Mouse (Mus musculus) bone marrow, adult 2 months (tissue): ENCODE results near the gene Snx20. TPM values are rescaled to one million over a fixed set of nuclear protein-coding genes. Genes with fewer than 3 reads are reported as not detected.

Experiments used
- H3K27ac ChIP-seq: fragments of 200-500 bp; 2 replicates; pipeline ENCODE4 v1.5.1; 2012; ENCODE audit warnings: low read depth, mild to moderate bottlenecking, control low read depth, inconsistent platforms, low read length; ENCODE audit not compliant: control insufficient read depth, poor library complexity, insufficient read depth
- H3K4me1 ChIP-seq: fragments of 200-500 bp; 2 replicates; pipeline ENCODE4 v1.6.1; 2011; ENCODE audit warnings: low read length; ENCODE audit not compliant: control insufficient read depth, insufficient read depth
- H3K4me3 ChIP-seq: fragments of 200-500 bp; replicated peaks from 2 replicates; pipeline ENCODE3; 2011; ENCODE audit warnings: mild to moderate bottlenecking, low read depth, low read length, control low read depth; ENCODE audit not compliant: control insufficient read depth
- CTCF ChIP-seq: fragments of 200-500 bp; IDR thresholded peaks from 2 replicates; pipeline ENCODE4 v1.5.1; 2011; ENCODE audit warnings: low read length, control low read depth; ENCODE audit not compliant: control insufficient read depth, insufficient read depth
- POLR2A ChIP-seq: fragments of 200-500 bp; IDR thresholded peaks from 2 replicates; pipeline ENCODE4 v1.6.1; 2011; ENCODE audit warnings: low read depth, mild to moderate bottlenecking, control low read depth, low read length, borderline replicate concordance; ENCODE audit not compliant: control insufficient read depth
- WGBS: fragments of 180-500 bp; shearing (Covaris S2); methylation state at CpG from one replicate; pipeline ENCODE4 v1.1.7; 2018; 5-methylcytosine and 5-hydroxymethylcytosine counted together
- polyA plus RNA-seq: library from polyadenylated mRNA; stranded (reverse); fragments of >200 nt; gene quantifications from 2 replicates; pipeline ENCODE4 v1.2.4, GENCODE M21; 2011; ENCODE audit warnings: low replicate concordance; ENCODE audit not compliant: missing spikeins, insufficient read depth, insufficient read length

The Snx20 gene
- polyA plus RNA-seq, 1 experiment = 18.6 TPM

- Histone ChIP-seq H3K4me3 (no peak overlapping the region), H3K27ac (no peak overlapping the region), H3K4me1 (peaks cover 12% of the 10 kb centered on the region)
- TF ChIP-seq CTCF (no peak), POLR2A (no peak)
These were observed 12.4 kb upstream of the Snx20 start for GRCm38 (mm10) chr8:88648322-88648721.

GRCm38 (mm10) chr8:88646837-88647778 is 11.2 kb upstream of the Snx20 start, which contains the start of gene Nod2:
Nod2 (plus strand) TSS chr8:88647315.
- H3K4me1 ChIP-seq = peaks cover 11% of the 10 kb centered on the region
- 12% methylated on average over 33 of the region's 33 CpGs for WGBS
- TF ChIP-seq POLR2A (0 out of 2 replicates have a peak, but pooled peaks have one; percentile 12), CTCF (no peak)
- peak within 1 kb of the TSS; percentile 9; the same call in 1 of the 2 replicates for H3K27ac ChIP-seq
- H3K4me3 ChIP-seq = peak within 1 kb of the TSS; percentile 35

- TF ChIP-seq POLR2A (no peak), CTCF (no peak)
- Histone ChIP-seq H3K4me1 (peaks cover 8% of the 10 kb centered on the region), H3K27ac (peak overlapping the region; percentile 38; the same call in 1 of the 2 replicates), H3K4me3 (no peak overlapping the region)
- 71% methylated on average over 5 of the region's 5 CpGs for WGBS
These were observed 7.0 kb upstream of the Snx20 start for GRCm38 (mm10) chr8:88642734-88643564.

- 60% methylated on average over 3 of the region's 3 CpGs for WGBS
- H3K4me1 ChIP-seq = peaks cover 15% of the 10 kb centered on the region
- no peak overlapping the region for H3K27ac ChIP-seq
- no peak overlapping the region for H3K4me3 ChIP-seq
- TF ChIP-seq POLR2A (no peak), CTCF (no peak)
These were observed 3.0 kb upstream of the Snx20 start for GRCm38 (mm10) chr8:88638908-88639307.

- WGBS = 48% methylated on average over 9 of the region's 9 CpGs
- TF ChIP-seq POLR2A = no peak
- no peak for TF ChIP-seq CTCF
- no peak overlapping the region for H3K4me3 ChIP-seq
- peak overlapping the region; percentile 74 for H3K27ac ChIP-seq
- H3K4me1 ChIP-seq = peaks cover 19% of the 10 kb centered on the region
These were observed 1.4 kb upstream of the Snx20 start for GRCm38 (mm10) chr8:88637092-88638000.

GRCm38 (mm10) chr8:88633343-88633765 is 2.6 kb downstream of the Snx20 start:
- 24% methylated on average over 7 of the region's 7 CpGs for WGBS
- no peak for TF ChIP-seq POLR2A
- TF ChIP-seq CTCF = no peak
- H3K4me1 ChIP-seq = peaks cover 15% of the 10 kb centered on the region
- H3K4me3 ChIP-seq = peak overlapping the region; percentile 43
- H3K27ac ChIP-seq = peak overlapping the region; percentile 66

GRCm38 (mm10) chr8:88631081-88631480 is 4.8 kb downstream of the Snx20 start:
- Histone ChIP-seq H3K4me1 (peaks cover 5% of the 10 kb centered on the region), H3K27ac (no peak overlapping the region), H3K4me3 (no peak overlapping the region)
- TF ChIP-seq CTCF (peak; percentile 42; the same call in 1 of the 2 replicates), POLR2A (no peak)

GRCm38 (mm10) chr8:88630225-88630624 is 5.7 kb downstream of the Snx20 start:
- Histone ChIP-seq H3K4me1 (peaks cover 5% of the 10 kb centered on the region), H3K4me3 (no peak overlapping the region), H3K27ac (no peak overlapping the region)
- TF ChIP-seq POLR2A = no peak
- TF ChIP-seq CTCF = no peak
- WGBS = 78% methylated on average over 4 of the region's 4 CpGs
